Mouse (Mus musculus): ENCODE measurements around the gene Chrna5.

DNA sequence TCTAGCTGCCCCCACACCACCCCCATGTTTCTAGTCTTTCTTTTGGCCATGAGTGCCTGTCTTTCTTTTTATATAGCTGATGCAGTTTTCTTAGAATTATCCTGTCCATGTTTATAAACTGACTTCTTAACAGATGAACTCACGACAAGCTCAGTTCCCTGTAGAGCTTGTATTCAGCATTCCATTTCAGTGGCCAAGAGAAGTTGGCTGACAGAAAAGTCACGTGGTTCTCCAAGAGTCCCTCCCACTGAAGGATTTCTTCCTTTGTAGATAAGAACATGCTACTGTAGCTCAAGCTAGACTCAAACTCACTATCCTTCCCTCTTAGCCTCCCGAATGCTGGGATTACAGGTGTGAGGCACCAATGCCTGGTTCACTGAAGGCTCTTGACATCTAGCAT lies 36.2 kb downstream of the Chrna5 start:
- no peak for TF ChIP-seq CTCF (IDR thresholded peaks at IDR 0.05; ENCODE audit: extremely low read depth, insufficient read depth, low read length)
- no peak for TF ChIP-seq POLR2A (IDR thresholded peaks at IDR 0.05; ENCODE audit: extremely low read depth, insufficient read depth, low read length)

All from cortical plate, adult 2 months (tissue).